Mouse (Mus musculus): ENCODE results near the gene Lbhd1.
"Not testable (repeated sequence)": the region's sequence is repeated elsewhere in the genome, so short reads cannot be mapped to it uniquely, and the experiment has no call there.

The Lbhd1 gene

GRCm38 (mm10) chr19:8883616-8884015, at the start of gene Lbhd1, which contains the start of gene Gm49403:
TSS of gene Lbhd1 (plus strand) at chr19:8883732.
TSS of gene Gm49403 (plus strand) at chr19:8883930.
- DNase-seq (ENCODE audit: extremely low spot score, low read depth, low spot score): no peak

DNA sequence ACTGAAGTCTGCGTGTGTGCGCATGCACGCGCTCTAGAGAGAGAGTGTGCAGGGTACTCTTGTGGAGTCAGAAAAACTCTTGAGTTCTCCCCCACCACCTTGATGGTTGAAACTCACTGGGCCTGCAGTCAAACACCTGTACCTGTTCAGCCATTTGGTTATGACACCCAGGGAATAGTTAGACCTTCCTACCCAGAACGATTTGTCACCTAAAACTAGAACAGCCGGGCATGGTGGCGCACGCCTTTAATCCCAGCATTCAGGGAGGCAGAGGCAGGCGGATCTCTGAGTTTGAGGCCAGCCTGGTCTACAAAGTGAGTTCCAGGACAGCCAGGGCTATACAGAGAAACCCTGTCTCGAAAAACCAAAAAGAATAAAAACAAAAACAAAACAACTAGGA, 47.2 kb upstream of the Lbhd1 start:
- DNase-seq (ENCODE audit: extremely low spot score, low read depth, low spot score): not testable (repeated sequence)

DNA sequence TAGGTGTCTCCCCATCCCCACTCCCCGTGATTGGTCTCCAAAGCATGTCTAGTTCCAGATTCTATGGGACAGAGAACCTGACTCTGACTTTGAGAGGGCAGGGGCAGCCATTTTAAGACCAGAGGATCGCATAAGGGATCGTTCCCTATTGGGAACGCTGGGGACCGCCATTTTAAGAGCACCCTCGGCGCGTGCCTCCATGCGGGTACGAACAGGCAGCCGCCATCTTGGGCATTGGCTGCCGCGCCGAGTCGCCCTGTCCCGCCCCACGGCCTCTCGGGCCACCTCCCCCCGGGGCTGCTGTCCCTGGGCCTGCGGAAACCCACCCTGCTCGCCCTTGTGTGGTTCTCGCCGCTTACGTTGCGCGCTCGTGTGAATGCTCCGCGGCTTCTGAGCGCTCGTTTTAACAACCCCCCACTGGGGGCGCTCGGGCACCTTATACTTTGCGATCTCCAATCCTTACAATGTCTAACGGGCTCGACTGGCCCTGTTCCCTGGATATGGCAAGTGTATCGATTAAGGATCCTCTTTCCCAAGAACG, 46.2 kb upstream of the Lbhd1 start, which contains the start of gene Bscl2:
Gene Bscl2, plus strand, starts transcription at position 217 of the 541 bp plus-strand sequence.
- DNase-seq (ENCODE audit: extremely low spot score, low read depth, low spot score): no peak

DNA sequence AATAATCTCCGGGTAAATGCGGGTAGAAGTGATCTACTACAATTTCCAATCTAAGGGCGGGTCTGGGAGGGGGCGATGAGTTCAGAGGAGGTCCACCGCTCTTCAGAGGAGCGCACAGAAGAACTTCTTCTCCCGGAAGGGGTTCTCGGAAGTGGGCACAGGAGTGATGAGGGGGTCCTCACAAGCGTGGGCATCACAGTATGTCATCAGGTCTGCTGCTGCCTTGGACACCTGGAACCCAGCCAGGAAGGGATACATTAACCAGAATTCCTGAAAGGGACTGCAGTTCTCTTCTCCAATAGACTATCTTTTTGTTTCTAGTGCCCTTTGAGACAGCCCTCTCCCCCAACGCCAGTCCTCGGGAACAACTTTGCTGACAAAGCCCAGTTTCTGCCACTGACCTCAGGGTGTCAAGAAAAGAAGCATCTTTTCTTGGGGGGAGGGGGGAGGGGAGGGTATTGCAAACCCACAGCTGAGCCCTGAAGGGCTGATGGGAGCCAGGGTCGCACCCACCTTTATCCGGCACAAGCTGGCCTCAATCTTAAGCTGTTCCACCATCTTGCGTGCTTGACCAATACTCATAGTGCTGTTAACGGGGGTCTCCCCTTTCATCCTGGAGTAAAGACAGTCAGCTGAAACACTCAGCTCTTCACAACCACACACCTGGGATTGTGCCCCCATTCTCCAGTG, 45.3 kb upstream of the Lbhd1 start:
- no peak for DNase-seq (ENCODE audit: extremely low spot score, low read depth, low spot score)

GRCm38 (mm10) chr19:8839103-8839907, 44.2 kb upstream of the Lbhd1 start, which contains the start of gene Gng3:
TSS of gene Gng3 (minus strand) at chr19:8839194.
- DNase-seq (ENCODE audit: extremely low spot score, low read depth, low spot score): no peak

DNA sequence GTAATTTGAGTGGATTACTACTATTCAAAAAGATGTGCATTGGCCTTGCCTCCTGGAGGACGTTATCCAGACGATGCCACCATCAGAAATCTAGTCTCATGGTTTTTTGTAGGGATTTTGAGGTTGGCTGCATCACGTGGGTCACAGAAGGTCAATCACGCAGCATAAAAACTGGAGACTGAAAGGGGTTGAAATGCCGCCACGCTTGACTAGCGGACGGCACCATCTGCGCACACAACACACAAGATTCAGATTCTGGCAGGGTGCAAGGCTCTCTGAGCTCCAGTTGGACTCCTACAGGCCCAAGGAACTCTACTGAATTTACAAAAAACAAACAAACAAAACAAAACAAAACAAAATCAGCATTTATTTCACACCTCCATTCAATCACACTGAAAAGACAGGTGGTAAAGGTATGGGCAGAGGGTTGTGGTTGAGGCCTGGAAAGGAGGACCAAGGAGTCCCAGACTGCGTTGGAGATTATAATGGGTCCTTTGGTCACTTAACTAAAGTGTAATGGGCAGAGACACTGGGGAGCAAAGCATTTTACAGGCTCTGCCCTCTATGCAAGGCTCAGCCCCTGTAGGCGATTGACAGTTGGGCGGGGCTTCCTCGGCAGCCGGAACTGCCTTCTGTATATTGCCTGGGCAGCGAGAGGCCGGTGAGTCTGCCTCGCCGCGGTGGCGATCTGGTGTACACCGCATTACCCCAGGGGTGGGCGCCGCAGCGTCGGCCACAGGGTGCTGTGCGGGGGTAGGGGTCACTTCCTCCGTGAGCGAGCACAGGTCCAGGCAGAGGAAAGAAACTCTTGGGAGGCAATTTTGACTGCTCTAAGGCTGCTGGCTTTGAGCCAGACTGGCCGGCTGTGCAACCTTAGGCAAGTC, 43.4 kb upstream of the Lbhd1 start:
- no peak for DNase-seq (ENCODE audit: extremely low spot score, low read depth, low spot score)

- no peak for DNase-seq (ENCODE audit: extremely low spot score, low read depth, low spot score)
Observed at GRCm38 (mm10) chr19:8841012-8841411, 42.5 kb upstream of the Lbhd1 start.

- no peak for DNase-seq (ENCODE audit: extremely low spot score, low read depth, low spot score)
Observed at GRCm38 (mm10) chr19:8842961-8843360, 40.6 kb upstream of the Lbhd1 start.

GRCm38 (mm10) chr19:8844371-8845129, 39.0 kb upstream of the Lbhd1 start:
- DNase-seq (ENCODE audit: extremely low spot score, low read depth, low spot score): no peak

GRCm38 (mm10) chr19:8848356-8848755, 35.2 kb upstream of the Lbhd1 start:
- DNase-seq (ENCODE audit: extremely low spot score, low read depth, low spot score): no peak

DNA sequence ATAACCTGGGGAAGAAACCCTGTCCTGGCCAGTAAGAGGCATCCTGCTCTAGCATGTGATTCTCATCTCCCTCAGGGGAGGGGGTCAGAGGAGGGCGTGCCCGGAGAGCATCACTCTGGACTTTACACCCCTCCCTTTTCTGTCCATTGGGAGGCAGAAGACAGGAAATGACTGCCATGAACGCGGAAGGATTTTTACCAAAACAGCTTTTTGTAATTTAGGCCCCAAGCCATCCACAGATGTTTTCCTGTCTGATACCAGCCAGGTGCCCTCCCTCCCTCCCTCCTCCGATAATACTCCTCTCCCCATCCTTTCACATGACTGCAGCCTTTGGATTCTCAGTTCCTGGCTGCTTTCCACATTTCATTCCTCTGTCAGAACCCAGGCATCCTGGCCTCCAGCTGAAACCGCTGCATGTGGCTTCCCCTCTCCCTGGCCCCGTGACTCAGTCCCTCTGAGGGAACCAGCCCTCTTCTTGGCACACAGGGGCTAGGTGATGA, 33.1 kb upstream of the Lbhd1 start, which contains the start of gene Lrrn4cl:
Gene Lrrn4cl, plus strand, starts transcription at position 367 of the 500 bp plus-strand sequence.
- no peak for DNase-seq (ENCODE audit: extremely low spot score, low read depth, low spot score)

GRCm38 (mm10) chr19:8851639-8852038, 31.9 kb upstream of the Lbhd1 start:
- no peak for DNase-seq (ENCODE audit: extremely low spot score, low read depth, low spot score)

GRCm38 (mm10) chr19:8852236-8852928, 31.1 kb upstream of the Lbhd1 start:
- no peak for DNase-seq (ENCODE audit: extremely low spot score, low read depth, low spot score)

DNA sequence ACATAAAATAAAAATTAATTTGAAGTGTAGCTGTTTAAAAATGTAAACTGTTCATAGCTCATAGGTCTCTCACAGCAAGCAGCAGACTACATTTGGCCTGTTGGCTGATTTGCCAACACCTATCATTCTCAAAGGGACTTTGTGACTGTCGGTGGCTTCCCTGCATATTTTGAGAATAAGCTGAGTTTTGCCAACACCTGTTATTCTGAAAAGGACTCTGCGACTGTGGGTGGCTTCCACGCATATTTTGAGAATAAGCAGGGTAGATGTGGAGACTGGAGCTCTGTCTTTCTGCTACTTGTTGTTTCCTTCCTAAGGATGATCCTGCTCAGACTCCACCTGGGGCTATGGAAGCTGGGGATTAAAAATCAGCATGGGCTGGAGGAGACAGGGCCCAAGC, 30.4 kb upstream of the Lbhd1 start:
- DNase-seq (ENCODE audit: extremely low spot score, low read depth, low spot score): no peak

- DNase-seq (ENCODE audit: extremely low spot score, low read depth, low spot score): no peak
Observed at GRCm38 (mm10) chr19:8857689-8858088, 25.8 kb upstream of the Lbhd1 start.

DNA sequence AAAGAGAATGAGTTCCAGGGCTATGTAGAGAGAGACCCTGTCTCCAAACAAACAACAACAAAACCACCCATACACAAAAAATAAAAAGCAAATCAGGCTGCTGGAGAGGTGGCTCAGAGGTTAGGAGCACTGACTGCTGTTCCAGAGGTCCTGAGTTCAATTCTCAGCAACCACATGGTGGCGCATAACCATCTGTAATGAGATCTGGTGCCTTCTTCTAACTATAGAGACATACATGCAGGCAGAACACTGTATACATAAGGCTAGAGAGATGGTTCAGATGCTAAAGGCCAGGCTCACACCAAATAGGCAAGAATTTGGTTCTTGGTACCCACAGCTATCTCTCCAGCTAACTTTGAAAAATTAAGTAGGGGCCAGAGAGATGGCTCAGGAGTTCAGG, 24.5 kb upstream of the Lbhd1 start:
- DNase-seq (ENCODE audit: extremely low spot score, low read depth, low spot score): no peak

DNA sequence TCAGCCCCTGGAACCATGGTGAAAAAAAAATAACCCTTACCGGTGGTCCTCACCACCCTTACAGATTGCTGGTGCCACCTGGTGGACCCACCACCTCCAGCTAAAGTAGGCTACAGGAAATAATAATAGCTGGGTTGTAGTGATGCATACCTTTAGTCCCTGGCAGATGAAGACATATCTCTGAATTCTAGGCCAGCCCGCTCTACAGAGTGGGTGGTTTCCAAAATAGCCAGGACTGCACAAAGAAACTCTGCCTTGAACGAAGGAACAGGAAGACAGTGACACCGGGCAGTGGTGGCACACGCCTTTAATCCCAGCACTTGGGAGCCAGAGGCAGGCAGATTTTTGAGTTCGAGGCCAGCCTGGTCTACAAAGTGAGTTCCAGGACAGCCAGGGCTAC, 19.3 kb upstream of the Lbhd1 start:
- no peak for DNase-seq (ENCODE audit: extremely low spot score, low read depth, low spot score)

- DNase-seq (ENCODE audit: extremely low spot score, low read depth, low spot score): not testable (repeated sequence)
Observed at GRCm38 (mm10) chr19:8870381-8870780, 13.2 kb upstream of the Lbhd1 start.

DNA sequence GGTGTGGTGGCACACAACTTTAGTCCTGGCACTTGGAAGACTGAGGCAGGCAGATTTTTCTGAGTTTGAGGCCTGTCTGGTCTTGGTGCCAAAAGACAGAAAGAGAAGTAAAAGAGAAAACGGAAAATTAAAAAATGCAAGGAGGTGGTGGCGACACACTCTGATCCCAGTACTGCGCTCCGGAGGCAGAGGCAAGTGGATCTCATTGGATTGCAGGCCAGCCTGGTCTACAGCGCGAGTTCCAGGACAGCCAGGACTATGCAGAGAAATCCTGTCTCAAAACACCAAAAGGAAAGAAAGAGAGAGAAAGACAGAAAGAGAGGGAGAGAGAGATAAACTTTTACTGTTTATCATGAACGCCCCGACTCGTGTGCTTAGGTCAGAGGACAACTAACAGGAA, 12.7 kb upstream of the Lbhd1 start:
- DNase-seq (ENCODE audit: extremely low spot score, low read depth, low spot score): no peak
